Mouse (Mus musculus) small intestine, adult 2 months (tissue): Measurements from ENCODE around the gene Spaca7.

ENCODE experiments used
- CTCF ChIP-seq: fragments of 200-500 bp; IDR thresholded peaks from 2 replicates; pipeline ENCODE4 v1.5.1; 2012; ENCODE audit warnings: low read depth, mild to moderate bottlenecking, control low read depth, inconsistent platforms, low read length, moderate library complexity, mixed read lengths; ENCODE audit not compliant: insufficient replicate concordance, insufficient read length; ENCODE audit errors: extremely low read depth
- POLR2A ChIP-seq: fragments of 200-500 bp; IDR thresholded peaks from 2 replicates; pipeline ENCODE4 v1.6.1; 2012; ENCODE audit warnings: low read depth, mild to moderate bottlenecking, control low read depth, inconsistent platforms, low read length, moderate library complexity

DNA sequence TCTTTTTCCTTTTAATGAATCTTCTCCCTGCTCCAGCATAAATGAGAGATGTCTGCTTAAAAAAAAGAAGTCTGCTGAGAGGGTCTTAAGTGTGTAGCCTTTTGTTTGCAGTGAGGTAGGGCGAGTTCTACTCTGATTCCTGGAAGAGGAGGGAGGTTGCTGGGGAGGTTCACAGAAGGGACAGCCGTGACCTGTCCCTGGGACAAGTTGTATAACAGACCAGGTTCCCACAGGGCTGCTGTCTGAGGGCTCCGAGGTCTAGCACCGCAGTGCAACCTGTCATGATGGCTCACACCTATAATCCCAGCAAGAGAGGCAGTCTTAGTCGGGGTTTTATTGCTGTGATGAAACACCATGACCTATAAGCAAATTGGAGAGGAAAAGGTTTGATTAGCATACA, 24.1 kb upstream of the Spaca7 start:
- TF ChIP-seq POLR2A (no peak), CTCF (no peak)
